Mouse (Mus musculus) cerebral cortex, adult 2 months (tissue): Measurements from ENCODE around the gene Cort.

Source experiments
- WGBS: fragments of 180-500 bp; shearing (Covaris S2); methylation state at CpG from one replicate; pipeline ENCODE4 v1.1.7; 2018; 5-methylcytosine and 5-hydroxymethylcytosine counted together

Gene Cort

DNA sequence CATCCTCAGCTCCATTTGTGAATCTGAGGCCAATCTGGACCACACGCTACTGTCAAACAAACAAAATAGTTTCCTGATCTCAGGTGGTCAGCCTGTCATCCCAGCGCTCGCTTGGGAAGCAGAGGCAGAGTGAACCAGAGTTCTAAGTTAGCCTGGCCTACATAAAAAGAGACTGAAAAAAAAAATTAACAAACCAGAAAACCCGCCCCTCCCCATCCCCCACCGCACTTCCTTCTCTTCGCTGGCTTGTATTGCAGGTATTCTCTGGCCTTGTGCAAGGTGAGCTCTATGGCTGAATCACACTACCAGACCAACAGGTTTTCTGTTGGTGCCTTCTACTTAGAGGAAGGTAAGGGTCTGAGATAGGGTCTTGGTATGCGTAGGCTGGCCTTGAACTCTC, 21.0 kb upstream of the Cort start:
- 85% methylated on average over 7 of the region's 7 CpGs for WGBS

DNA sequence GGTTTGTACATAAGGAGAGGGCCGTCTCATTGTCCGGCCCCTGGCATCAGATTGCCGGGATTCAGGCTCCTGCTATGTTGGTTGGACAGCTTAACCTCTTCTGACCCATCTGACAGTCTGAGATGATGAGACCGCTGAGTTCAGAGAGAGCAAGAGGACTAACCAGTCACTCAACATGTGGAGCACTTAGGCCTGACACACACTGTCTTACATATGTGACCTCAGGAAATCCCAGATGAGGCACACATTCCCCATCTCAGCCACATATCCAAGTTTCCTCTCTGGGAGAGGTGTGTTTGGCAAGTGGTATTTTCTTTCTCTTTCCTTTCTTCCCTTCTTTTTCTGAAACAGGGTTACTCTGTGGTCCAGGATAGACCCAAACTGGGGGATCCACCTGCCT, 18.6 kb upstream of the Cort start:
- 88% methylated on average over 4 of the region's 4 CpGs for WGBS

DNA sequence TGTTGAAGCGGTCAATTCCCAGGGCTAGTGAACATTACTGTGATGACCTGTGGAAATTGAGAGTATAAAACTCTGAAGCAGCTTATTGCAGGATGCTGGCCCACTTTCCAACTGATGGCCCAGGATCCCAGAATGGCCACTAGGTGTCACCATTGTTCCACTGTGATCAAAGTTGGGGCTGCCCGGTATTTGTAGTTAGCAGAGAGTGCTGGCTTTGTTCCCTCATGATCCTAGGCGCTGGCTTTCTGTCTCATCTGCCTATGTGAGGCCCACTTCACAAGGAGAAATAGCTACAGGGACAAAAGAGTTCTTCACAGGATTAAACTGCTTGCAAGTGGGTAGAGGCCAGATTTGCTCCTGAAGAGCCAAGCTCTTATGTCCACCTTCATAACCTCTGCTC, 17.9 kb upstream of the Cort start:
- WGBS = 8% methylated on average over 3 of the region's 3 CpGs

DNA sequence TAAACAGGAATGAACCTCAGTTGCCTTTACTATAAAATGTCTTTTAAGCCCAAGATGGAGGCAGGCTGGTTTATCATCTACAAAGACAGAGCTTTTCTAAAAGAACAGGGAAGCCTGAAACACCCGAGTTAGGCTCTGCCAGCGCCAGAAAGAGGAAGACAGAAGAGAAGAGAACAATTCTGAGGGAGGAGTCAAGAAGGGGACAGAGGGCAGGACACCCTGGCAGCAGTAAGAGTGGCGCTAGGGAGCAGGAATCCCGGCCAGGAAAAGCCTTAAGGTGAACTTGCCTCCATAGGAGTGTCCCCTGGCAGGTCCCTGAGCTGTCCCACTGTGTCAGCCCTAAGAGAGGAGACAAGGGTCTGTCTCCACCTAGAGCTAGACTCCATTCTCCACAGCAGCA, 17.0 kb upstream of the Cort start:
- WGBS = 52% methylated on average over 4 of the region's 4 CpGs

DNA sequence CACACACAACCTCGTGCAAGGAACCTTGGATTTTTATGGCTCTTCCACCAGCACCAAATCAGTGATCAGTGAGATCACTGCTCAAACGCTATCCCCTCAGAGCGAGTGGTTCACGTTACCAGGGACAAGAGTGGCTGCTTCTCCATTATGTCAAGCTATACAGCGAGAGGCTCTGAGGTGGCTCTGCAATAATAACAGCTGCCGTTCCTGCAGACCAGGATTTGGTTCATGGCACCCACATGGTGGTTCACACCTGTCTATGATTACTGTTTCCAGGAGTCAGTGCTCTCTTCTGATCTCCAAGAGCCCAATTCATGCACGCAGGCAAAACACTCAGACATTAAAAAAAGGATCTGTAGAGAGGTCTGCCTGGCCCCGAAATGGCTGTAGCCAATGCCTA, 12.0 kb upstream of the Cort start:
- WGBS = 87% methylated on average over 8 of the region's 8 CpGs

DNA sequence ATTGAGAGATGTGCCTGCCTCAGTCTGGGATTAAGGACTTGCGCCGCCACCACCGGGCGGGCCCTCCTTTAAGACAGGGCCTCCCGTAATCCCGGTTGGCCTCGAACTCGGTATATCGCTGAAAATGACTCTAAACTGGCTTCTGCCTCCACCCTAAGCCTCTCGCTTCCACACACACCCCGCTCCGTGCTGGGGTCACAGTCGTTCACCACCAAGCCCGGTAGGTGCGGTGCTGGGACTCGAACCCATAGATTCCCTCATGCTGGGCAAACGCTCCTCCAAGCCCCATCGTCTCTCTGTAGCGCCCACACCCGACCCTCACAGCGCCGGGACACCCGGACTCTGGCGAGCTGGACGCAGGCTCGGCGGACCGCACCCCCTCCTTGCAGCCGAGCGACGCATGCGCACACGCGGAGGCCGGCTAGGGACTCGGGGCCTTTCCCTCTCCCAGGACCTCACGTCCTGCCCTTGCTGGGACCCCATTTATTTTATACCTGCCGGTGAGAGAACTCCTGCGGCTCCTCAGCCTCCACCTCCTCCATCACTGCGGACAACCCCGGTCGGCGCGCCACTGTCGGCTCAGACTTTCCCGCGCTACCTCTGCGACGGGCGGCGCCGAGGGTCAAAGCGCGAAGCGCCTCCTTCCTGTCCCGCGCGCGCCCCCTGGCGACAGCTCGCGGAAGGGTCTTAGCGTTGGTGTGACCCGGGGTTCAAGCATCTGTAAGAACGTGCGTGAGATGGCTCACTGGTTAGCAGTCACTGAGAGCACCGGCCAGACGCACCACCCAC, 10.6 kb upstream of the Cort start, which contains the start of gene Cenps:
Cenps (minus strand) TSS at position 648 of the 789 bp plus-strand sequence.
- under 1% methylated on average over 68 of the region's 68 CpGs for WGBS

DNA sequence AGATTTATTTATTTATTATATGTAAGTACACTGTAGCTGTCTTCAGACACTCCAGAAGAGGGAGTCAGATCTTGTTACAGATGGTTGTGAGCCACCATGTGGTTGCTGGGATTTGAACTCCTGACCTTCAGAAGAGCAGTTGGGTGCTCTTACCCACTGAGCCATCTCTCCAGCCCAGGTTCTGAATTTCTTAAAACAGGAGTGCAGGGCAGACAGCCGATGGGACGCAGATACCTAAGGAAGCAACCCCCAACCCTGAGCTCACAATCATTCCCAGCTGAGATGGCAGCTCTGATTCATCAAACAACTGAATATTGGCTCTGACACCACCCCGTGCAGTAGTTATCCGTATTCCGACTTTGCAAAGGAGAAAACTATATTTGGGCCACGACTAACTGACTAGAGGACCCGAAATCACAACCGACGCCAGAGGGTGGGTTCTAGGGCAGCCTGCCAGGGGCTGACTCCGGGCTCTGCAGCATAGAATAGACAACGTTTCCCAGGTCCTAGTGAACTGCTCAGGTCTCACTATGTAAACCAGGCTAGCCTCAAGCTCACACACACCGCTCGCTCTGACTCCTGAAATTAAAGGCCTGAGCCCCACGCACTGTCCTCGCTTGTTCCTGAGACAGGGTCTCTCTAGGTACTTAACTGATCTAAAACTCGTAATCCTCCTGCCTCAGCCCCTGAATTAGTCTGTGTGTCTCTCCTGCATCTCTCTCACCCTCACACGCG, 9.7 kb upstream of the Cort start:
- 44% methylated on average over 18 of the region's 18 CpGs for WGBS

DNA sequence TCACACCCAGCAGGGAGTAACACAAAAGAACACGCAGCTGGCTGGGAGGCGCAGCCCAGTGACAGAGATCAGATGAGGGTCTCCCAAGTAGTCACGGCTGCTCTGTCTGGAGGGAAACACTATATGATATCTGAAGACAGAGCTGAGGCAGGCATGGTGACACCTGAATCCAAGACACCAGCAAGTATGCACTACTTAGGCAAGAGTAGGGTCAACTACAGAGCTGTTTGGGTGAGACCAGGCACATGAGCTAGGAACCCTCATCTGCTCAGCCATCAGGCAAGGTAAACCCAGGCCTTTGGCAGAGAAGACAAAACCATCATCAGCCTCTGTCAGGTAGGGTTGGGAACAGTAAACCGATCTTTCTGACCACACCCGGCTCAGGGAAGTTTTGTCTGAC, 6.8 kb upstream of the Cort start:
- 90% methylated on average over 5 of the region's 5 CpGs for WGBS

DNA sequence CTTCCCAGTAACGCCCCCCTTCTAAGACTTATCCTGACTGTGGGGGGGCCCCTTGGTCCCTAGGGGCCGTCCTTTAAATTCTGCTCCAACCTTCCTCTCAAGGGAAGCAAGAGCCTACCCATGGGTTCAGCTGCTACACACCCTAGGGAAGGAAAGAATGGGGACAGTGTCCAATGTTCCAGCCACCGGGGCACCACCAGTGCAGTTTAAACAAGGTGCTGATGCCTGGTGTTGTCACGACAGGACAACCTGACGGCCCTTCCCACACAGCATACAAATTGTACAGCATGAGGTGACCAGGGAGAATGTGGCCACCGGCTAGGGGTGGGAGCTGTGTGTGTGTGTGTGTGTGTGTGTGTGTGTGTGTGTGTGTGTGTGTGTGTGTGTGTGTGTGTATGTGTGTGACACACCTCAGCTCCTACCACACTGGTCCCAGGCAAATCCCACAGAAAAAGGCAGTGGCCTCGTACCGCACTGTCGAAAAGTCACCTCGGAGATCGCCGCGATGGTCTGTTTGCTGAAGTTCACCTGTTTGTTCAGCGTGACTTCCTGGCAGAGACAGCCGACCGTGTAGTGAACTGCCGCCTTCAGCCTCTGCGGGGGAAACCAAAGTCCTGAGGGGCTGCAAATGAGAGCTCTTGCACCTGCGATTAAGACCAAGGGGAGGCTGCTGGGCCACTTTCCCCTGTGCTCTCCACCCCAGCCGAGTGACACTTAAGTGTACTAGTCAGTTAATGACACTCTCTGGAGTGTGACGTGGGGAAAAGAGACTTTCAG, 5.4 kb upstream of the Cort start:
- whole genome bisulfite sequencing = 86% methylated on average over 21 of the region's 21 CpGs

DNA sequence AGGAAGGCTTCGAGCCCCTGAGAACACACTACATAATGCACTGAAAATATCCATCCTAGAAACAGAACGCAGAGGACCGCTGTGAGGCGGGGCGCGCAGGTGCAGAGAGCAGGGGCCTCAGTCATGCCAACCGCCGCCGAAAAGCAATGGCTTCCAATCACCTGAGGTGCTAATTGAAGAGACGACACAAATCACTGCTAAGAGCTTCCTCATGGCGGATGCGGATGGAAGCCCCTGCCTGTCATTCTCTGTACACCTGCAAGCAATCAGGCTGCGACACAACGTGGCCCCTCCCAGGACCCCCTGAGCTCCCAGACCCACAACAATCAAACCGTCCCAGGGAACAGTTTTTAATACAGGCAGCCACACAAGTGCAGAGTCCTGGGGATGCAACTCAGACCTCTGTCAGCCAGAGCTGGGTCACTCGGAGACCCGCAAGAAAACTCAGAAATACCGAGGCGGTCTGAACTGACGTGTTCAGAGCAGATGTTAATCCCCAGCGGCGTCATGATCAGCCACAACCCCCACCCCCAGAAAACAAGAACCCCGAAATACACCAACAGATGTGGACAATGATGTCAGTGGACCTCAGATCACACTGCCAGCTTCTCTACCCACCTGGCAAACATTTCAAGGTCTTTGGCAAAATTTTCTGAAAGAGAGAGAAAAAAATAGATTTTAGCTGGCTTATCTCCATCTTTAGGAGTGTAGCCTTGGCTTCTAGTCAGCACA, 4.6 kb upstream of the Cort start:
- WGBS = 85% methylated on average over 23 of the region's 23 CpGs

DNA sequence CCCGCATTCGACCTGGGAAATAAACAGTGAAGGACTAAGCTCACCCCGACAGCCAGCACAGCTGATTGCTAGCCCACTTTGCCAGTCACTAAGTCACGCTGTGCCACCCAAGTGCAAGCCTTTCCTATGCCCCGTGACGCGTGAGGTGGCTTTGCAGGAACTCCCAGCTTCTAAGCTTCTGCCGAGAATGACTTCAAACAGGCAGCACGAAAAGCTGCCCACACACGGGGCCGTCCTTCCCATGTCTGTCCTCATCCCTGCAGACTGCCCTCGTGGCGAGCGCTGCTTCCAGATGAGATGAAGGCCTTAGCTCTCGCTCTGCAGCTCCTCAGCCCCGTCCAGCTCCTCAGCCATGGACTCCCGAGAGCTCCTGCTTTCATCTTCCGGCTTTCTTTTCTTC, 1.9 kb upstream of the Cort start:
- 71% methylated on average over 18 of the region's 18 CpGs for WGBS

DNA sequence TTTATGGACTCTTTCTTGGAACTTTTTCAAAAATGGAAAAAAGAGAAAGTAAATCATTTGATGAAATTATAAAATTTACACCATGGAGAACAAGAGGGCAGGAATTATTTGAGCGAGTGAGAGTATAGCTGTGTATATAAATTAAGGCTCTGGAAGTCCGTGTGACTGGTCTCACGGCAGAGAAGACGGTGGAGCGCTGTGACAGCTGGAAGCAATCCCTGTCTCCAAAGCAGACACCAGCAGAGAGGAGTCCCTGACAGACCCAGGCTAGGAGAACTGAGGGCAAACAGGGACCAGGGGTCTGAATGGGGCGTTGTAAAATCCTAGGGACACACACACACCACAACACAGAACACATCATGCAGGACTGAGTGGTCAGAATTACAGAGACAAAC, 451 bp downstream of the Cort start:
- 75% methylated on average over 6 of the region's 6 CpGs for WGBS

DNA sequence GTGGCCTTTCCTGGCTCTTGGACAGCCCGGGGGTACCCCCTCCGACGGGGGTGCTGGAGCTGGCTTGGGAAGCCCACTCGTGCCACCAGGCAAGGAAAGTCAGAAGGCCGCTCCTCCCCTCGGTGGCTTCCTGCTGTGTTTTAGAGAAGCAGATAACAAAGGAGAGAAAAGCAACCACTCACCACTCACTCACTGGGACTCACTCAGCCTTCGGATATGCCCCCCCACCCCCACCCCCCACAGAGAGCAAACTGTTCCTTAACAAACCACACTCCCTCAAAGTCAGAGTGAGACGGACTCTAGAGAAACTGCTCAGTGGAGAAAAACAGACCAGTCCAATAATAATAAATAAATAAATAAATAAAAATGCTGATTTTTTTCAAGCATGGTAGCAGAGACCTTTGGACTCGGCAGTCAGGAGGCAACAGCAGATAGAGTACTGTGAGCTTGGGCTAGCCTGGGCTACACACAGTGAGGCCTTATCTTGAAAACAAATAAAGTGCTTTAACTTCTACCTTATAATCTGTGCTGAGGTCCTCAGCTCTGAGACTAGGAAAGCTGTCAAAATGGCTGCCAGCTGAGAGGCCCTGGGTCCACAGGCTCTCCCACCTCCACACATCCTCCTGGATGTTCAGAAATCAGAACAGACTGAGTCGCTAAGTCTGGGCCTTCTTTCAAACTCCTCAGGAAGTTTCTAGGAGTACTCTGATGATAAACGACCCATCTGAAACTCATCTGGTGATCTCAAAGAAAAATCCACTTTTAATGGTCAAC, 1.0 kb downstream of the Cort start:
- 58% methylated on average over 11 of the region's 11 CpGs for WGBS

DNA sequence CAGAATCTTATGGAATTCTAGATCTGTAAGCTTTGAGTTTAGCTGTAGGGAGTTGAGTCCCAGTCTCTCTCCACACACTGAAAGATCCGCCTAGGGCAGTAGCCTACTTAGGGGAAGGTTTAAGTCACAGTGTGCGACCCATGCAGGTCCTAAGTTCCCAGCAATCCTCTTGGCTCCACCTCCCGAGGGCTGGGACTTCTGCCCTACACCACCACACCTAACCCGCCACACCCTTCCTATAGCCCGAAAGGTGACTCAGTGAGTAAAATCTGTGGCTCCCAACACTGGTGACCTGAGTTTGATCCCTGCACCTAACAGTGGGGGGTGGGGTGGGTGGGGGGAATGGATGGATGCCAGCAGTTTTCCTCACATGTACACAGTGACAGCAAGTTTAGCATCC, 3.1 kb downstream of the Cort start:
- WGBS = 69% methylated on average over 5 of the region's 5 CpGs

DNA sequence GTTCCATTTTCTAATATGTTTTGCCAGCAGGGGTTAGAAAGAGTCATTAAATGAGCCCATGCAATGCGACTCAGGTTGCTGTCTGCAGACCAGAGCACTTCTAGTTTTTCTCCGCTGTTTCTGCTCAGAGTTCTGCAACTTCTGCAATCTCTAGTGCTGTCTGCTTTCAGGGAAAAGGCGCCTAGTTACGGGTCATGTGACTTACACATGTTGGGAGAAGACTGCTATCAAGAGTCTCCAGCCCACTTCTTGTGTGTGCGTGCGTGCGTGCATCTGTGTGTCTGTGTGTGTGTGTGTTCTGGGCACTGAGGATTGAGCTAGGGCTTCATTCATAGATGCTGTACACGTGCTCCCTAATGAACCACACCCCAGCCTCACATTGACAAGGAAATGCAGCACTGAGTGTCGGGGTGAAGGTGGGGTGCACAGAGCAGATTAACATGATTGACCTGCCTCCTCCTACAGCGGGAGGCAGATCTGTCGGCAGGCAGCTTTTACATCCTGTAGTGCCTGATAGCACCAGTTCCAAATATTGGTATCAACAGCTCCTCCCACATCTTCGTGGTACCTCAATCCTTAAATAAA, 6.5 kb downstream of the Cort start:
- 78% methylated on average over 12 of the region's 12 CpGs for WGBS

DNA sequence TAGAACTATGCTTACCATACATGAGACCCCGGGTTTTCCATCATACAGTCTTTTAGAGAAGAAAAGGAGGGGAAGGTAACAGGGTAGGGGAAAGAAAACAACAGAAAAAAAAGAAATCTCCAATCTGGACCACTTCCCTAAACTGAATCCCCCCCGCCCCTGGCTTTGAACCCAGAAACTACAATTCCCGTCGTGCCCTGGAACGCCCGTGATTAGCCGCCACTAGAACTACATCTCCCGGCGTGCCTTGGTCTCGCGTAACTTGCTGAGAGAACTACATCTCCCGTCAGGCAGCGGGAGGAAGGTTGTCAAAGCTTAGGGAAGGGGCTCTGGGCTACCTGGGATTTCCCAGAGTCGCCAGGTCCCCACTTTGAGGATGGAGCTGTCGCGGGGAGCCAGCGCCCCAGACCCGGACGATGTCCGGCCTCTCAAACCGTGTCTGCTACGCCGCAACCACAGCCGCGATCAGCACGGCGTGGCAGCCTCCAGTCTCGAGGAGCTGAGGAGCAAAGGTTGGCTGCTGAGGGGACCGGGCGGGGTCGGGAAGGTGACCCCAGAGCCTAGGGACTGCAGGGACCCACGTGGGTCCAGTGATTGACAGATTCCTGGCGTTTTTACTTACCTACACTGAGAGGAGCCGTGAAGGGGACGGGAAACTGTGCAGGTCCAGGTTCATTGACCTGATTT, 22.5 kb downstream of the Cort start, which contains the start of gene Dffa:
Dffa (plus strand) TSS at position 272 of the 687 bp plus-strand sequence.
- WGBS = under 1% methylated on average over 35 of the region's 35 CpGs

DNA sequence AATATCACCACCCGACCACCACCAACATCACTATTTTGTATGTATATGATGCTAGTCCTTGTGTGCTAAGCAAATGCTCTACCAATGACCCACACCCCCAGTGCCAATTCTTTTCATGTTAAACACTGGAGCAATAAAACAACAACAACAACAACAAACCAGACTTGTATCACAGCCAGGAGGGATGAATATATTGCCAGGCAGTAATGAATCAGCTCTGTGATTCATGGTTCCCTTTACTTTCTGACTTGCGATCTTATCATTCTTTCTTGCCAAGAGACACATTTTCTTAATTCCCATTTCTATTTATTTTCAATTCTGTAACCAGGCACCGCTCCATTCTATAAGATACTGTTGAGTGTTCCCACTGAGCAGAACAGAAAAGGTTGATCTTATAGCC, 25.1 kb downstream of the Cort start:
- WGBS = 70% methylated on average over 3 of the region's 3 CpGs

DNA sequence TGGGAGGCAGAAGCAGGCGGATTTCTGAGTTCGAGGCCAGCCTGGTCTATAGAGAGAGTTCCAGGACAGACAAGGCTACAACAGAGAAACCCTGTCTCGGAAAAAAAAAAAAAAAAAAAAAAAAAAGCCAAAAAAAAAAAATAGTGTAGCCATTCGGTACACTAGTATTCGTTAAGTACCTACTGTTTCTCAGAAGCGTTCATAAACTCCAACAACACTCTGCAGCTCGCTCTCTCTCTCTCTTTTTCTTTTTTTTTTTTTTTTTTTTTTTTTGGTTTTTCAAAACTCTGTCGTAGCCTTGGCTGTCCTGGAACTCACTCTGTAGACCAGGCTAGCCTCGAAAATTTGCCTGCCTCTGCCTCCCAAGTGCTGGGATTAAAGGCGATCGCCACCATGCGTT, 26.1 kb downstream of the Cort start:
- WGBS = 84% methylated on average over 12 of the region's 12 CpGs

DNA sequence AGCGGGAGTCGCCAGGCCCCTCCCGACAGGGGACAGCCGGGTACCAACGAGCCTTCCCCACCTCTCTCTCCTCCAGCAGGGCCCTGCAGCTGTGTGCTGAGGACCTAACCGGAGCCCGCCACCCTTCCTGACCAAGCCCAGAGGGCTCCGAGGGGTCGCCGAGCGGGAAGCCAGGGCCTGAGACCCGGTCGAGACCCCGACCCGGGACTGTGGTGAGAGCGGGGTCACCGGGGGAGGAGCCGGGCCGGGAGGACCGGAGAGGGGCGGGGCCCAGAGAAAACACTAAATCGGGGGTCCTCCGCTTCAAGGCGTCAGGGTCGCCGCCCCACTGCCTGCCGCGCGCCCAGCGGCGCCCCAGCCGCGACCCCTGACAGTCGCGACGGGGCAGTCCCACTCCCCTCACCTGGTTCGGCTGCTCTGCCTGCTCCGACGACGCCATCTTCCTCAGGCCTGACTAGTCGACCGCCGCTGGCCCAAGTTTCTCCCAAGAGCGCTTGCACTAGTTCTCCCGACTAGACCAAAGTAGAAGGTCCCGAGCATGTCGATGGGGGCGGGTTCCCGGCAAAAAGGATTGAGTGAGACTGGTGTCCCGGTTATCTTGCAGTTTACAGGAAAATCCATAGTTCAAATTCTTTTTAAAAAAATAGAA, 27.1 kb downstream of the Cort start, which contains the start of gene Pex14:
Pex14 (minus strand) TSS at position 508 of the 649 bp plus-strand sequence.
- WGBS = under 1% methylated on average over 49 of the region's 50 CpGs
